Mouse (Mus musculus) ES-CJ7 (cell line): ENCODE data around the gene Npcd.

Experiments used
- DNase-seq: peaks from one replicate; pipeline ENCODE4 v3.0.0; 2011; ENCODE audit warnings: low read depth, low spot score

Npcd gene

DNA sequence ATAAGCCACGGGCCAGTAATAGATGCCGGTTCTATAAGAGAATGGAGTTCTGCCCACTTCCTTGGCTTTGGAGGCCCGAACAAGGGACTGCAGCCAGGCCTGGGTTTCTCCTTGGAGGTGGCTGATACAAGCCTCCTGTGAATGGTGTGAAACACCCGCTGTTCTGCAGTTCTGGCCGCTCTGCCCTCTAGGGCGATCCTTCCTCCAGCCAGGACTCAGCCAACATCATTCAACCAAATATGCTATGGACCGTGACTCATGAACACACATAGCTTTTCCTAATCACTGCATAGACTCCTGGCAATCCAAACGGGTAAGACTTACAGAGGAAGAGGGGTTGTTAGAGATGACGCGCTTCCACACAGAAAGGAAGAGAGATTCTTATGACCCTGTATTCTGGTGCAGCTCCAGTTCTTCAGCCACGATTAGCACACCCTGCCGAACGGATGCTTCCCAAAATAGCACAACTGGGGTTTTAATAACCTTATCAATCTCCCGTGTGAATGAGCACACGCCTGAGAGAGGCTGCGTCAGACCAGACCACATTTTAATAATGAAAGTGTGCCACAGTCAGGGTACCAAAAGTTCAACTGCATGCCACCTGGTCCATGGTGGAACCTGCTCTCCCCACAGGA lies 66.6 kb downstream of the Npcd start:
- DNase-seq: no peak

DNA sequence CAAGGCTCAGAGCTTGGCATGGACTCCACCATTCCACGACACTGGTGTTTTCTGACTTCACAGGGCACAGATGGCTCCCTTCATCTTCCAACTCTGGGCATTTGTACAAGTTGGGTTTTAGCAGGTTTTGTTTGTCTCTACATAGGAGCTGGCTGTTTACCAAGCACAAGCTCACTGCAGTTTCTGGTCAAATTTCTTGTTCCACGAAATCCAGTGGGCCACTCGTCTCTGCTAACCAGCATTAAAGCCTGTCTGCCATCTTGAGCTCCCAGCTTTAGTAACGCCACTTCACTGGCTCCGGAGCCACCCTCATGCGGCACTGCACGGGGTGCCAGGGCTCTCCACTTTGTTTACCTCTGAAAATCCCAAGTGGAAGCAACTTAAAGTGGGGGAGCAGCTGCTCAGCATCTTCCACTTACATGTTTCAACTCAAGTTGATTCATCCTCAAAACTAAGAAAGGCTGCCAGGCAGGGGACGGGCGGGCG lies 67.4 kb downstream of the Npcd start:
- DNase-seq: no peak

DNA sequence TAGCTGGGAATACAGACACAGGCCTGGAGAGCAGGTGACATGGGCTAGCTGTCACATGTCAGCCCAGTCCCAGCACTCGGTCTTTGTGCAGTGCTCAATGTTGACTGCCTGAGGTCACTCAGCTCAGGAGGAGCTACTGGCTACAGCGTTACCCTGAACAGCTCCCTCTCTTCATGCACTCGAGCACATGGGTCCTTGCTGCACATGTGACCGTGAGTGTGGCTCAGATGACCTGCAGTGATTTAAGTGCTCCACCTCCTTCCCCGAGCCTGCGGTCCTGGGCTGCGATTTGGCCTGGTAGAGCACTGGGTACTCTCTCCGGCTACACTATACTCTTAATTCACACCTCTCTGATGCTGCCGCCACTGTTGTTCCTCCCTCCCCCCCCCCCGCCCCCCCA lies 67.9 kb downstream of the Npcd start:
- no peak for DNase-seq

DNA sequence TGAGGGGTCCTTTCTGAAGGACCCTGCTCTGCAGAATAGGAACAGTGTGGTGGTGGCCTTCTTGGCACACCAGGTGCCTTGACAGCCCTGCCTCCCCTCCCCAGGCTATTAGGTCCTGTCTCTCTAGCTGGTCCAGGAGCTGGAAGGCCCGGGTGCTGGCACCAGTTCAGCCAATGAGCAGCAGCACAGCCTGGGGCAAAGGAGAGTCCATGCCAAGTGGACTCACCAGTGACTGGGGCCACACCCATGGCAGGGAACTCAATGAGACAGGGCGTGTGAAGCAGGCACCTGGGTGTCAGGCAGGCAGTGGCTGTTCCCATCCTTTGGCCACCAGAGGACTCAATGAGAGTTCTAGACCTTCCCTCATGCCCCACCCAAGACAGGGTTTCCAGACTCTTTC lies 68.7 kb downstream of the Npcd start:
- no peak for DNase-seq

DNA sequence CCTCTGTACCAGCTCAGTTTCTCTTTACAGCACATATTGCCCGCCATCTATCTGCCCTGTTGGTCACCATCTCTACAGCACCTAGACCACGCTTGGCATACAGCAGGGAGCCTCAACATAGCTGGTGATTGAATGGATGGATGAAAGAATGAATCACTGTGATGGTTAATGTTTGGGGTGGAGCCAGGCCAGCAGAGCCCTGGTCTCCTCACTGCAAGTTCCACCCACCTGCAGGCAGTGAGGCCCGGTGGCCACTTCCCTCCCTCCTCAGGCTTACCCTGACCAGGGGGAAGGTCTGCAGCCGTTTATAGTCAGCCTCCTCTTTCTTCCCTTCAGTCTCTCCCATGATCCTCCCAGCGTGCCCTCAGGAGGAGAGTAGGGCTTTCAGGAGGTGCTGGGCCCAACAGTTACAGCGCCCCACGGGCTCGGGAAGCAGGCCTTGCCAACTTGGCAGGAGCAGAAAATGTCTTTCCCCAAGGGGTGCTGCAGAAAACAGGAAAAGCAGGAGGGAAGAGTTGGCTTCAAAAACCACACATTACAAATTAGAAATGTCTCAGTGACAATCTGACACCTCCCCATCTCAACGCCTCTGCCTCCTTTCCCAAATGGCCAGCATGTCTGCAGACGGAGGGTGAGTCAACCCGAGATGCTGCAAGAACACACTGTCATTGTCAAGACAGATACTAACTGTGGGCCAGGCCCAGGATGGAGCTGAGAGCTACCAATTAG lies 69.3 kb downstream of the Npcd start:
- no peak for DNase-seq

DNA sequence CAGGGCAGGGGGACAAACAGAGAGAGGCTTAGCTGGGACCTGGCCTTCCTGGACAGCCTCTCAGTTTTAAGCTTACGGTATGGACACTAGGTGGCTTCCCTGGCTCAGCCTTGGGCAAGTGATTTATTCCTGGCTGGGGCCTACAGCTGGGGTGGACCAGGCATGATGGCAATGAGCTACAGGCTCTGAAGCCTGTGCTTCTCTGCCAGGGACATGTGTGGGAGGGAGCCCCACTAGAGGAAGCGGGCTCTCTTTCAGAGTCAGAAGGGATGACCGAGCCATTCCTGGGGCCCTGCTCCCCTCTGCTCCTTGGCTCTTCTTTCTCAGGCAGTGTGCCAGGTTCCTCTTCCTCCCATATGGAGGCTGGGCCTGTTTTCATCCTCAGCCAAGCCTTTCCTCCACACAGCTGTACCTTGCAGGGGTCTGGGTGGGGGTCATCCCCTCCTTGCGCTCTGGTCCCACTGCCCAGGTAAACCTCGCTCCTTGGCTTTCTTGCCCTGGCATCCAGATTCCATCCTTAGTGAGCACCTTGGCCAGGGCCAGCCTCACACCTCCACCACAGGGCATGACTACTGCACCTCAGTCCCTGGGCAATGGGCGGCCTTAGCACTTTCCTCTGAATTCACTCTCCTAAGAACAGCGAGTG lies 70.3 kb downstream of the Npcd start:
- no peak for DNase-seq

DNA sequence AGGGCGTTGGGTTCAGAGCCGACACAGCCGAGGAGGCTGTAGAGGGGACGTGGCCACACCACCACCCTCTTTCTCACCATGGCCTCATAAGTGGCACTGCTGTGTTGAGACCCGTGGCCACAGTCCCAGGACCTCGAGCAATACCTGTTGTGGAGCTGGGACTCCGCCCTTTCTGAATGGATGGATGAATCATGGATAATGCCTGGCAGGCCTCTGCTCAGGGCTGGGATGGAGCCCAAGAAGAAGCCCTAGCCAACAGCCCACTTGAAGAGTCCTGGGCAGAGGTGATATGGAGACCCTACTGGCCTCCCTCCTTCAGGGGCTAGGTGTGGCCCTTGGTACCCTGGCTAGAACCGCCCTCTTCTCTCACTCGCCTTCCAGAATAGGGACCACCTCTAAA lies 71.0 kb downstream of the Npcd start:
- no peak for DNase-seq

DNA sequence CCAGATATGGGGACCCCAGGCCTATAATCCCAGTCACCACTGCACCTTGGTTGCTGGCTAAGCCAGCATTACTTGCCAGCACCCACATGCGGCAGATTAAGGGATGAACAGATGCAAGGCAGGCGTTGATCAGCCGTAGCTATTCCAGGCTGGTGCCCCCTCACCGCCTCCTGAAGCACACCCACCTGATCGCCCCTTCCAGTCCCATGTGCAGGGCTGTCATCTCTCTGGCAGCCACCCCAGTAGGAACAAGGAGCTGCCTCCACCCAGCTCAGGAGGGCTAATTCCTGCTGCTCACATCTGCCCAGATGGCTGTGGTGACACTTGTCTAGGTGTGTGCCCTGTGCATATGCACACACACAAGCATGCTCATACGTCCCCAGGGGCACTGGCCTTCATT lies 73.1 kb downstream of the Npcd start:
- DNase-seq: no peak

DNA sequence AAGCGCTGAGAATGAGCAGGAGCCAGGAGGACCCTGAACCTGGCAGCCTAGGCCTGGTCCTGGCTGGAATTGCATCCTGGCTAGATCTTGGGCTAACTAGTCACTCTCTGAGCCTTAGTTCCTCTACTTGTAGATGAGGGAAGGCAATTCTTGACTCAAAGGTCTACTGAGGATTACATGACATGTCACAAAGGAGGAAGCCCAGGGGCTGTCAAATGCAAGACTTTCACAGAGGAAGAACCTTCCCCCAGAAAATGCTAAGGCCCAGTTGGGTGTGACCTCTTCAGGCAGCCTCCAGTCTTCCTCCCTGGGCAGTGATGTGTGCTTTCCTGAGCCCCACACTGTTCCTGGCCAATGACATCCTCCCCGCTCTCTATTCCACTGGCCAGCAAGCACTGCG lies 76.9 kb downstream of the Npcd start:
- no peak for DNase-seq

DNA sequence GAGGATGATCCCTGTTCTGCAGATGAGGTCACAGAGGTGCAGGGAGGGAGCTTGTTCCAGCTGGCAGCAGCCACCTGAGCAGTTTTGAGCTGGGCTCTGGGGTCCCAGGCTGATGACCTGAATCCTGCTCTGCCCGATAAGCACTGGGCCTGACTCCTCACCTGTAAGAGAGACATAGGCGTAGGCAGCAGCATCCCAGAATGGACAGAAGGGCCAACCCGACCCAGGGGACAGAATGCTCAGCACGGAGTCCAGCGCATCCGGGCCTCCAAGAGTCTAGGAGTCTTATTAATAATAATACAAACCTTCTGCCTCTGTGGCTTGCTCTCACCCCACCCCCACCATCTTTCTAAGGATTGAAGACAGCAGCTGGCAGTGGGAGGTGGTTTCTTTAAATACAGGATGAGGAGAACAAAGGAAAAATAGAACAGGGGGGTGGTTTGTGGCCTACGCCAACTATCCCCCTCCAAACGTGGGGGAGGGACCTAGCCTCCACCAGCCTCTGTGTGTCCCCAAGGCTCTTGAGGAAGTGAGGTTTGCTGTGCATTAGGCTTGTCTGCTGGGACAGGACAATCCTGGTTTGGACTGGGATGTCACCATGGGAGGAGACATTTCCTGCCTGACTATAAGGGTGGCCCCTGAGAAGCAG lies 77.9 kb downstream of the Npcd start:
- no peak for DNase-seq

DNA sequence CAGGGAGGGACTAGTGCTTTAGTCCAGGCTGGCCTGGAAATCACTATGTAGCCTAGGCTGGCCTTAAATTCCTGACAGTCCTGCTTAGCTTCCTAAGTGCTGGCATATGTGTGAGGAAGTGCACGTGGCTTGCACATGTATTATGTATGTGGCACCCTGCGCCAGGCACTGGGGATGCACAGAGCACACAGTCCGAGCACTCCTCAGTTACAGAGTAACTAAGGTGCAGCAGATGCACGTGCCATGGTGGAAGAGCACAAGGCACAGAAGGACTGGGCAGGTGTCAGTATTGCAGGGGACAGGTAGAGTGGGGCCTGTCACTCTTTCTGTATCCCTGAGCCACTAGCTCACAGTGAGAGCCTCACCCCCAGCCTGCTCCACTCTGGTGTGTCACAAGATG lies 78.9 kb downstream of the Npcd start:
- DNase-seq: no peak

DNA sequence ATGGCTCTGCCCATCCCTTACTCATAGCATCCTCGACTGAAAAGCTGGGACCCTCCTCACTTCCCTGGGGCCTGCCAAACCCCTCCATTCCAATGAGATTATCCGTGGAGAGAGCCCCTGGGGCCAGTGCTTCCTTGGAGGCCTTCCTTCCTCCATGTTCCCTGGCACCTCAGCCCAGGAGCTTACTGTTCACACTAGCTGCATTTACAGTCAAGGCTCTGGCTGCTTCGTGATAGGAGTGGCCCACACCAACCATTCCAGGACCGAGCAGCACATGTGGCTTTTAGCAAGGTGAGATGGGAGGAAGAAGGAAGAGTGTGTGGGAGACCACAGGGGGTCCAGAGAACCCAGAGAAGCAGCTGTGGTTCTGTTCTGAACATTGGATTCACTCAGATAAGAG lies 80.2 kb downstream of the Npcd start:
- no peak for DNase-seq

DNA sequence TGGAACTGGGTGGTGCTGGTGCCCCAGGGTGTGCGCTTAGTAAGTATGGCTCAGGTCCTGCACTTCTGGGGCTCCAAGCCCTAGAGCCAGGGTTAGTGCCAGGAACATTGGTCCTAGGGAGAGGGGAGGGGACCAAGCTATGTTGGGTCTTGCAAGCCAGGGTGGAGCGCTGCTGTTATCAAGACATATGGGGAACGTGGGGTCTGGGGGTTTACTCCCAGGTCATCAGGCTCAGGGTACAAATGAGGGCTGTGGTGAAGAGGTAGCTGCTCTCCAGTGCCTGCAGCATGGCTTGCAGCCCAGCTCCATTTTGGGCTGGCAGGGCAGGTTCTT lies 80.7 kb downstream of the Npcd start:
- no peak for DNase-seq

DNA sequence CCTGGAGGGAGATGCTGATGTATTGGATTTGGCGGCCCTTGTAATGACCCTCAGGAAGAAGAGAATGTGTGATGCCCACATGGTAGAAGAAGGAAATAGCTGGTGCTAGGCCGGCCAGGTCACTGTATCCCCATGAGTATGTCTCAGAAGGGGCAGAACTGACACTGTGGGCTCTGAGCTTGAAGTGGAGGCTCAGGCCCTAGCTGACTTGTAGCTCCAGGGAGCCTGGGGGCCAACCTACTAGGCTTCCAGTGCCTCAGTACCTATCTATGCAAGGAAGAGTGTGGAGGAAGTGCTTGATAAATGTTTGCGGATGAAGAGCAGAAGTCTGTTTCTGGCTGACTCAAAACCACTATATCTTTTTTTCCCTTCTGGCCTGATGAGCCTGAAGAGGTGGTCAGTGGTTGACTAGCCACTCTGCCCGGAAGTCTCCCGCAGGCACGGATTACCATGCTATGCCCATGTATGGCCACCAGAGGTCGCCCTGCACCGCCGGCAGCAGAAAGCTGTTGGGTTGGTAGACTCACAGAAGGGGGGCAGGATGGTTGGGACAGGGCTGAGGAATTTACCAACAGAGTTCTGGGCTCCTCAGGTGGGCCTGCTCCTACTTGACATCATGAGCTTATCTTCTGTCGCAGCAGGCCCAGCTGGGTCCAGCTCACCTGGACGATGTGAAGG lies 81.2 kb downstream of the Npcd start:
- DNase-seq: peak; percentile 53

DNA sequence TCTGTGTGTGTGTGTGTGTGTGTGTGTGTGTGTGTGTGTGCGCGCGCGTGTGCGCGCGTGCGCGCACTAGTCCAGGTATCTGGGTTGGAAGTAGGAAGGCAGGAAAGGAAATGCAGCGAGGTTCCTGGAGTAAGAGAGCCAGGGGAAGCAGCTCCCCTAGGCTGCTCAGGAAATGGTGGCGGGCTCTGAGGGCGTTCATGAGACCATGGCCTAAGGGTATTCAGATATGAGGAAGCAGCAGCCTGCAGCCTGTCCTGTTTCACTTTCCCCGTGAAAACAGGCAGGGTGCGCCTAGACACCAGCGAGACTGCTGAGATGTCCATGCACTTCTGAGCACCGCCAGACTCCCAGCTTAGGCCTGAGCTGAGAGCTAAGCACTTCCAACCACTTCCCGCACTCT lies 82.3 kb downstream of the Npcd start:
- DNase-seq: peak; percentile 31

DNA sequence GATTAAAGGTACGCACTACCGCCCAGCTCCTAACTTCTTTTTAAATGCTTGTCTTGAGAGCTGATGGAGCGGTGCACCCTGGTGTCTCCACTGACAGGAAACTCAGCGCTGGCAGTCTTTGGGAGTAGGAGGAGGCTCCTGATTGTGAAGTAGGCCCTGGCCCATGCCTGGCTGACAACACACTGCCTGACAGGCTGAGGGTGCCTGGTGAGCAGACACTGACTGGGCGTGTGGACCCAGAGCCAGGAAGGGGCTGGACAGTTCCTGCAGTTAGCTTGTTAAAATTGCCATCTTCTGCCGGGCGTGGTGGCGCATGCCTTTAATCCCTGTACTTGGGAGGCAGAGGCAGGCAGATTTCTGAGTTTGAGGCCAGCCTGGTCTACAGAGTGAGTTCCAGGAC lies 83.8 kb downstream of the Npcd start:
- no peak for DNase-seq

DNA sequence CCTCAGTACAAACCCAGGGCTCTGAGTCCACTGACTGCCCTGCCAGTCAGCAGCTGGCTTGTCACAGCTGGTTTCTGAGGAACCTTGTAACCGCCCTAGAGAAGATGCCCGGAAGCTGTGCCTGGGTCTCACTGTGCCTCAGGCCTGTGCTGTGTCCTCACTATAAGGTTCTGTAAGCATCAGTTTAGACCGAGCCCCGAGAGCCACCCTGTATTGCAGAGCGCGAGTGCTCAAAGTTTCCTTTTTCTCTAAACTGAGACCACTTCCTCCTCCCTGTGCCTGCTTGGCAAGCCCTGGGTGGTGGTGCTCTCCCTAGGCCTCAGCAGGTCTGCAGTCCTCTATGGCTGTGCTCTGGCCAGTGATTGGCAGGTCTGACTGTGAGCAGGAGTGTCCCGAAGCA lies 84.9 kb downstream of the Npcd start:
- no peak for DNase-seq

DNA sequence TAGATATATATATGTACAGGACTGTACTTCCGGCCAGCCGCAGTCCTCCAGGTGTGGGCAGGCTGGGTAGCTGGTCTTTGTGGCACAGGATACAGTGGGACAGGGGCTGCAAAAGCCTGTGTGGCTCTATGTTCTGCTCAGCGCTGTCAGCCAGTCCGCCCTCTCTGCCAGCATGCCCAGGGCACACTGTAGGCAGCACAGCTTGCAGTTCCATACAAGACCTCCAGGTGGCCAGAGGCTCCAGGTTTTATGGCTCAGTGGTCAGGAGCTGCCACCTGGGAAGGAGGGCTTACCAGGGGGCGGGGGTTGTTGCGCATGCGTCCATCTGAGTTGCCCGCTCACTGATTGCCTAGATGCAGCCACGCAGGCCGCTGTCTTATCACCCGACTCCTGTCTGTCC lies 86.0 kb downstream of the Npcd start:
- peak; percentile 96 for DNase-seq

DNA sequence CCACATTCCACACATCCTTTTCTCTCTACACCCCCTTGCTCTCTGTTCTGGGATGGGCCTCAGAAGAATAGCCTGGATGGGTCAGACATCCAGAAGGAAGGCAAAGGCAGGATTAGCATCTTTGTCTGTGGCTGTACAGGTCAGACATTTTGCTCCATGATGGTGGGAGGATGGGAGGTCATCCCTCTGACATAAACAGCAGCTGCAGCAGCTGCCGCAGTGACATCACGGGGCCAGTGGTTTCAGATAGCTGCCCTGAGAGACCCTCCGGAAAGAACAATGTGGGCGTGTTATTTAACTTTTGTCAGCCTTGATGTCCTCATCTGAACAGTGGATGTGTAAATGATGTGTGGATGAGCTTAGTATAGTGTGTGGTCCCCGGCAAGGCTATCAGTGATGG lies 88.2 kb downstream of the Npcd start:
- DNase-seq: peak; percentile 30

DNA sequence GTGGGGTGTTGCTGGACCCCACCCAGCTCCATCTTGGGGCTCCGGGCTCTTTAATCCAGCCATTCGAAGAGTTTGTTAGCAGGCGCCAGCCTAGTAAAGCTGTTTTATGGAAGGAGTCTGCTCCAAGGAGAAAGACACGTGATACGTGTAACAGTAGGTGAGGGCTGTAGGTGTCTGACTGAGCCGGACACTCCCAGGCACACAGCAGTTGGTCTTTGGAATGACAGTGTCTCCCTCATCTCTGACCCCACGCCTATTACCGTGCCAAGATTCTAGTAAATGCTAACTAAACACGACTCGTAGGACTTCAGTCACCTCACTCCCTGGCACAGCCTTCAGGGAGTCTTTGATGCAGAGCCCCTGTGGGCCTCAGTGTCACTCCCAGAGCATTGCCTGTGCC lies 88.7 kb downstream of the Npcd start:
- DNase-seq: peak; percentile 61

DNA sequence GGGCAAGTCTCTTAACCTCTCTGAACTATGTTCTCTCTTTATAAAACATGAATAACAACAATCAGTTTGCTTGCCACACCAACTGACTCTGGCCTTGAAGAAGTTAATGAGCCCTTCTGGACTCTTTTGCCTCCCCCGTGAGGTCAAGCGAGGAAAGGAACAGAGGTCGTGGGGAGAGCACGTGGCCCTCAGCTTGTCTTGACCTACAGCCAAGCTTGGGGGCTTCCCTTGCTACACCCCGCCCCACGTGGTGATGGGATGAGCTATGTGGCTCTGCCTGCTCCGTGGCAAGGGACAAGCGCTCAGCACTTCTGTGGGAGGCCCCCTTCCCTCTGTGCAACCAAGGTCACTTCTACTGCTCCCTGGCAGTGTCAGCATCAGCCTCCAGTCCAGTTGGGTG lies 89.3 kb downstream of the Npcd start:
- DNase-seq: peak; percentile 56

DNA sequence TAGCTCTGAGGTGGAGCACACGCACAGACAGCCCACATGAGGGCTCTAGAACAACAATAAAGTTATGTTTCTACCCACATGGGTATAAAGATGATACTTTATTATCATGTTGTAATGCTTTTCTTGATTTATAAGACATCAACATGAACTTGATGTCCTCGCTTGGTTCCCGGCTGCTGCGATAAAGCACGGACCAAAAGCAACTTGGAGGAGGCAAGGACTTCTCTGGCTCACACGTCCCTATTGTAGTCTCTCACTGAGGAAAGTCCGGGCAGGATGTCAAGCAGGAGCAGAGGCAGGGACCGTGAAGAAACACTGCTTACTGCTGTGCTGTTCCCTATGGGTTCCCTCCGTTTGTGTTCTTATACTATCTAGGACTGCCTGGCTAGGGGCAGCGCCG lies 90.0 kb downstream of the Npcd start:
- no peak for DNase-seq
